Mouse (Mus musculus): ENCODE measurements around the gene Pax9.

GRCm38 (mm10) chr12:56698191-56698980 lies 6.8 kb downstream of the Pax9 start:
- TF ChIP-seq CHD2 (IDR thresholded peaks at IDR 0.05; ENCODE audit: low read depth, low read length) (no peak), ZNF384 (IDR thresholded peaks at IDR 0.05; ENCODE audit: low read depth, low read length) (no peak), ZC3H11A (IDR thresholded peaks at IDR 0.05; ENCODE audit: borderline replicate concordance, low read depth, low read length) (no peak)

Measured in ES-E14 (cell line).